Mouse (Mus musculus) midbrain, embryonic 14.5 days (tissue): ENCODE measurements around the gene Ndufs8. TPM values are rescaled to one million over a fixed set of nuclear protein-coding genes. Genes with fewer than 3 reads are reported as not detected.

ENCODE experiments used
- ATAC-seq: fragments of 200-750 bp; cut with Nextera tagmentation; 2 replicates; pipeline ENCODE4 v1.8.0; 2017; ENCODE audit warnings: moderate number of reproducible peaks, moderate library complexity; ENCODE audit not compliant: low FRiP score, low TSS enrichment
- DNase-seq: peaks from one replicate; pipeline ENCODE4 v3.0.0-alpha.2; 2015
- H3K27ac ChIP-seq: fragments of 300-500 bp; sonication (generic); replicated peaks from 2 replicates; pipeline ENCODE4 v1.5.1; 2014; ENCODE audit warnings: mild to moderate bottlenecking, low read depth, low read length, moderate library complexity
- H3K27me3 ChIP-seq: fragments of 300-500 bp; sonication (generic); 2 replicates; pipeline ENCODE4 v1.6.1; 2014; ENCODE audit warnings: low read length, control low read depth, mixed read lengths; ENCODE audit not compliant: control insufficient read depth, insufficient read depth
- H3K36me3 ChIP-seq: fragments of 300-500 bp; sonication (generic); 2 replicates; pipeline ENCODE4 v1.6.1; 2014; ENCODE audit warnings: low read length, control low read depth; ENCODE audit not compliant: control insufficient read depth, insufficient read depth
- H3K4me1 ChIP-seq: fragments of 300-500 bp; sonication (generic); 2 replicates; pipeline ENCODE4 v1.6.1; 2014; ENCODE audit warnings: mild to moderate bottlenecking, antibody characterized with exemption, low read length, control low read depth; ENCODE audit not compliant: control insufficient read depth, insufficient read depth
- H3K4me2 ChIP-seq: fragments of 300-500 bp; sonication (generic); 2 replicates; pipeline ENCODE4 v1.6.1; 2014; ENCODE audit warnings: mild to moderate bottlenecking, low read length, moderate library complexity
- H3K4me3 ChIP-seq: fragments of 300-500 bp; sonication (generic); replicated peaks from 2 replicates; pipeline ENCODE4 v1.5.1; 2014; ENCODE audit warnings: low read depth, low read length
- H3K9ac ChIP-seq: fragments of 300-500 bp; sonication (generic); replicated peaks from 2 replicates; pipeline ENCODE4 v1.6.1; 2014; ENCODE audit warnings: mild to moderate bottlenecking, low read length, moderate library complexity
- H3K9me3 ChIP-seq: fragments of 300-500 bp; sonication (generic); 2 replicates; pipeline ENCODE4 v1.6.1; 2016; ENCODE audit warnings: low read length, control low read depth, mixed read lengths; ENCODE audit not compliant: control insufficient read depth
- WGBS: fragments of 180-500 bp; shearing (Covaris S2); extraction: QIAGEN DNeasy Blood & Tissue Kit; methylation state at CpG from one replicate; pipeline ENCODE4 v1.1.7; 2014; 5-methylcytosine and 5-hydroxymethylcytosine counted together
- polyA plus RNA-seq: library from polyadenylated mRNA; unstranded; fragments of >200 nt; fragmentation: Nextera tagmentation; extraction: Ambion mirVana; gene quantifications from 2 replicates; pipeline ENCODE4 v1.2.1, GENCODE M21; 2014

The Ndufs8 gene
- polyA plus RNA-seq, 1 experiment from 2014 or later = 261 TPM

DNA sequence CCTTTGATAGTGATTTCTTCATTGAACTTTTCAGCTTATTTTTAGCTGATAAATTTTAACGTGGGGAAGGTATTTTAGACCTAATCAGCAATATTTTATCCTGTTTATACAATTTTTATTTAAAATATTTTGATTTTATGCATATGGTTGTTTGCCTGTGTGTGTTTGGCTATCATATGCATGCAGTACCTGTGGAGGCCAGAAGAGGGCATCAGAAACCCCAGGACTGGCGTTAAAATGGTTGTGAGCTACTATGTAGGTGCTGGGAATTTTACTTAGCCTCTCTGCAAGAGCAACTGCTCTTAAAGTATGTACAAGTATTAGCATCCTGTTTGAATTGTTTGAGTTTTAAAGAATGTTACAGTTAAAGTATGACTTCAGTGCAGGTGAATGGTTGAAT lies 47.6 kb downstream of the Ndufs8 start:
- Histone ChIP-seq H3K36me3 (peaks cover 4% of the 10 kb centered on the region; the same call in 1 of the 2 replicates), H3K4me3 (no peak overlapping the region), H3K9ac (no peak overlapping the region), H3K4me2 (no peak overlapping the region), H3K27me3 (no peaks in the 10 kb centered on the region), H3K27ac (no peak overlapping the region), H3K4me1 (no peaks in the 10 kb centered on the region), H3K9me3 (no peaks in the 10 kb centered on the region)
- ATAC-seq (no peak), DNase-seq (no peak)
- 90% methylated on average over 2 of the region's 2 CpGs for WGBS

DNA sequence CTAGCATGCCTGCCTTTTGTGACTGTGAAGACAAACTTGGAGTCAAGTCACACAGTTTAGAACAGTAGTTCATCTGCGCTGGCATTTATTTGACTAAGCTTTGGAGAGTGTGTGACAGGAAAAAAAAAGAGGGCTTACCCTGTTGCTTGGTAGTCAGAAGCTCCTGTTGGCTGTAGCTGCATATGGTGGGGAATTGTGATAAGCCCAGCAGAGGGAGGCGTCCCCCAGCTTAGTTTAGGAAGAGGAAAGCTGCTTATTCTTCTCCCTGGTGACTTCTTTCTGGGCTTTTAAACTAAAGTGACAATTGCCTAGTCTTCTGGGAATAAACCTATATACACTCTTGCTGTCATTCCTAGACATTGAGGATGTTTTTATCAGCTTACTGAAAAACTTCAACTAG lies 49.9 kb downstream of the Ndufs8 start:
- peaks cover 4% of the 10 kb centered on the region; the same call in 1 of the 2 replicates for H3K36me3 ChIP-seq
- H3K9me3 ChIP-seq = no peaks in the 10 kb centered on the region
- H3K27me3 ChIP-seq = no peaks in the 10 kb centered on the region
- H3K4me3 ChIP-seq = no peak overlapping the region
- no peak for ATAC-seq
- no peak overlapping the region for H3K4me2 ChIP-seq
- H3K4me1 ChIP-seq = no peaks in the 10 kb centered on the region
- 75% methylated on average over 2 of the region's 2 CpGs for WGBS
- no peak for DNase-seq
- no peak overlapping the region for H3K9ac ChIP-seq
- H3K27ac ChIP-seq = no peak overlapping the region

Other genes starting within 250 kb of the Ndufs8 start
- gene Lrp5, start 226.2 kb downstream of the Ndufs8 start, polyA plus RNA-seq = 1.1 and 1.3 TPM in 2 replicates
- 31.4 and 33.7 TPM in 2 replicates for gene 1810055G02Rik, start 204.5 kb downstream of the Ndufs8 start, polyA plus RNA-seq
- 55.6 and 74.0 TPM in 2 replicates for gene Kmt5b, start 145.4 kb downstream of the Ndufs8 start, polyA plus RNA-seq
- gene Chka, start 61.0 kb downstream of the Ndufs8 start, polyA plus RNA-seq = 50.2 and 51.8 TPM in 2 replicates
- gene Tcirg1, start 5.6 kb downstream of the Ndufs8 start, polyA plus RNA-seq = 7.4 and 11.0 TPM in 2 replicates
- 0.84 and 1.1 TPM in 2 replicates for gene Aldh3b1, start 17.0 kb upstream of the Ndufs8 start, polyA plus RNA-seq
- gene Unc93b1, start 22.4 kb upstream of the Ndufs8 start, polyA plus RNA-seq = 3.7 and 13.4 TPM in 2 replicates
- gene Aldh3b3, start 45.9 kb upstream of the Ndufs8 start, polyA plus RNA-seq = not detected in 2 replicates
- gene Aldh3b2, start 59.6 kb upstream of the Ndufs8 start, polyA plus RNA-seq = 0.16 and 0.32 TPM in 2 replicates
- gene Acy3, start 73.8 kb upstream of the Ndufs8 start, polyA plus RNA-seq = 0.96 and 2.2 TPM in 2 replicates
- gene Tbx10, start 80.0 kb upstream of the Ndufs8 start, polyA plus RNA-seq = not detected in 2 replicates
- gene Nudt8, start 87.8 kb upstream of the Ndufs8 start, polyA plus RNA-seq = 26.8 and 30.3 TPM in 2 replicates
- gene Gm49405, start 87.9 kb upstream of the Ndufs8 start, polyA plus RNA-seq = 3.3 and 3.9 TPM in 2 replicates
- gene Doc2g, start 90.5 kb upstream of the Ndufs8 start, polyA plus RNA-seq = 5.7 and 7.1 TPM in 2 replicates
- 223 and 231 TPM in 2 replicates for gene Ndufv1, start 100.0 kb upstream of the Ndufs8 start, polyA plus RNA-seq
- 397 and 514 TPM in 2 replicates for gene Gstp1, start 125.2 kb upstream of the Ndufs8 start, polyA plus RNA-seq
- gene Gstp2, start 133.2 kb upstream of the Ndufs8 start, polyA plus RNA-seq = 1.9 TPM in 1 of 2 replicates, not detected in the other
- not detected in 2 replicates for gene Gstp3, start 146.8 kb upstream of the Ndufs8 start, polyA plus RNA-seq
- gene Cabp2, start 168.8 kb upstream of the Ndufs8 start, polyA plus RNA-seq = not detected in 2 replicates
- gene Cdk2ap2, start 184.4 kb upstream of the Ndufs8 start, polyA plus RNA-seq = 83.4 and 87.0 TPM in 2 replicates
- 72.8 and 89.0 TPM in 2 replicates for gene Pitpnm1, start 187.2 kb upstream of the Ndufs8 start, polyA plus RNA-seq
- 84.3 and 98.0 TPM in 2 replicates for gene Aip, start 213.1 kb upstream of the Ndufs8 start, polyA plus RNA-seq
- not detected in 2 replicates for gene Gpr152, start 227.0 kb upstream of the Ndufs8 start, polyA plus RNA-seq
- gene Cabp4, start 231.3 kb upstream of the Ndufs8 start, polyA plus RNA-seq = 0.14 and 0.15 TPM in 2 replicates
- 105 and 117 TPM in 2 replicates for gene Coro1b, start 235.8 kb upstream of the Ndufs8 start, polyA plus RNA-seq
- gene Ptprcap, start 240.8 kb upstream of the Ndufs8 start, polyA plus RNA-seq = 0.55 and 0.64 TPM in 2 replicates